Mouse (Mus musculus): ENCODE data around the gene Adap1. TPM values are rescaled to one million over a fixed set of nuclear protein-coding genes. Genes with fewer than 3 reads are reported as not detected.
A peak's percentile ranks its signal among the peaks of the same experiment; 100 is the strongest.

The Adap1 gene
- polyA plus RNA-seq, 1 experiment from 2014 or later, result 12.8 TPM

DNA sequence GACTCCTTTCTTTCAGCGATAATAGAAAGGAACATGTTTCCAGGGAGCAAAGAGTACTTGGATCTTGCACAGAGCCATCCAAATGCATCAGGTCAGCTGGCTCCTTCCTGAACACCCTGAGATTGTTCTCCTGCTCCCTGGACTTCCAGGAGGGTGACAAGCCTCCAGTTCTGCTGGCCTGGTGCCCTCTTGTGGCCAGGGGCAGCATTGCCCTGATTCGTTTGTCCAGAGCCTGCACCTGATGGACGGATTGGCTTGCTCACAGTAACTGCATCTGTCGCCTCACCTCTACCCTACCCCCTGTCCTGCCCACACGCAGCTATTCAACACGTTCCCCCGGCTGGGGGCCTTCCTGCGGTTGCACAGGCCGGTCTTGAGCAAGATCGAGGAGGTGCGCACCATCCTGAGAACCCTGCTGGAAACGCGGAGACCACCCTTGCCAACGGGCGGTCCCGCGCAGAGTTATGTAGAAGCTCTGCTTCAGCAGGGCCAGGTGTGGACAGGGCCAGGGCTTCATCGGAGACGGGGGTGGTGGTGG is 29.9 kb upstream of the Adap1 start:
- no peak overlapping the region for H3K9ac ChIP-seq (ENCODE audit: low read length)
- WGBS, result 37% methylated on average over 19 of the region's 19 CpGs
- ATAC-seq, result peak; percentile 30; the same call in 1 of the 2 replicates

DNA sequence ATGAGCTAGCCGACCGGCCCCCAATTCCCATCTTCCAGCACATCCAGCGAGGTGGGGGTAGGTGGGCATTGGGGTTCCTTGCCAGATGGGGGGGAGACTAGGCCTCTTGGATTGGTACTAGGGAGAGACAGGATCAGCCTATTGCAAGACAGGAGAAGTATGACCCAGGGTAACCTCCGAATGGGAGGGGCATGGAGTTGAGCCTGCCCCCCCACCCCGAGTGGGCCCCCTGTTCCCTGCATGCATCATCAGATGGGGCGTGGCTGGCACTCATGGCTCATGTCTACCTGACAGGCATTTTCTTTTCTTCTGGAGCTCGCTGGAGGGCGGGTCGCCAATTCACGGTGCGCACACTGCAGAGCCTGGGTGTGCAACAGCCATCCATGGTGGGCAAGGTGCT is 28.5 kb upstream of the Adap1 start:
- no peak overlapping the region for H3K9ac ChIP-seq (ENCODE audit: low read length)
- H3K4me1 ChIP-seq (ENCODE audit: control insufficient read depth, insufficient read depth, low read length), result no peaks in the 10 kb centered on the region
- H3K27me3 ChIP-seq (replicated peaks; ENCODE audit: control insufficient read depth, insufficient read depth, low read length), result no peaks in the 10 kb centered on the region
- ATAC-seq (no peak), DNase-seq (ENCODE audit: low spot score) (no peak)
- H3K4me3 ChIP-seq (ENCODE audit: low read depth, low read length), result no peak overlapping the region
- 81% methylated on average over 11 of the region's 11 CpGs for WGBS
- no peak overlapping the region for H3K27ac ChIP-seq (ENCODE audit: low read depth, low read length)
- H3K36me3 ChIP-seq (ENCODE audit: control insufficient read depth, insufficient read depth, low read length), result 0 out of 2 replicates have a peak, but pooled peaks cover 4% of the 10 kb centered on the region
- no peak overlapping the region for H3K4me2 ChIP-seq (ENCODE audit: low read length)
- H3K9me3 ChIP-seq (replicated peaks; ENCODE audit: control insufficient read depth, low read length), result no peaks in the 10 kb centered on the region

More for the DNA sequence above, 29.9 kb upstream of the Adap1 start:
- H3K27me3 ChIP-seq (replicated peaks; ENCODE audit: control insufficient read depth, insufficient read depth, low read length), result no peaks in the 10 kb centered on the region
- H3K9me3 ChIP-seq (replicated peaks; ENCODE audit: control insufficient read depth, low read length), result no peaks in the 10 kb centered on the region
- H3K4me2 ChIP-seq (ENCODE audit: low read length), result no peak overlapping the region
- DNase-seq (ENCODE audit: low spot score), result peak; percentile 64
- no peak overlapping the region for H3K27ac ChIP-seq (ENCODE audit: low read depth, low read length)
- no peak overlapping the region for H3K4me3 ChIP-seq (ENCODE audit: low read depth, low read length)
- 0 out of 2 replicates have a peak, but pooled peaks cover 7% of the 10 kb centered on the region for H3K36me3 ChIP-seq (ENCODE audit: control insufficient read depth, insufficient read depth, low read length)
- no peaks in the 10 kb centered on the region for H3K4me1 ChIP-seq (ENCODE audit: control insufficient read depth, insufficient read depth, low read length)

DNA sequence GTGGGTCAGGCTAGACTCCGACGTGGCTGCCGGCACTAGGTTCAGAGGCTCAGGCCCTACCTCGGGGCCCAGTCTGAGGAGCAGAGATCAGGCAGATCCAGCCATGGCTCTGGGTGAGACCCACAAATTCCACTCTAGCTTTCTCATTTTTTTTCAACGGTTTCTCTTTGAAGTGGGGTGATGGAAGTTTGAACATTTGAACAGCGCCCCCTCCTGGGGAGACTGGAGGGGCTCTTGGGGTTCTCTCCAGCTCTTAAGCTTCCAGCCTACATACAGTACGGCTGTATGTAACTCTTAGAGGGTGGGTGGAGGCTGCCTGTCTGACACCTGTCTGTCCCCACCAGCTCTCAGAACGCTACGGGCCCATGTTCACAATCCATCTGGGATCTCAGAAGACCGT is 28.1 kb upstream of the Adap1 start:
- no peak for ATAC-seq
- Histone ChIP-seq H3K4me2 (ENCODE audit: low read length) (no peak overlapping the region), H3K4me3 (ENCODE audit: low read depth, low read length) (no peak overlapping the region), H3K4me1 (ENCODE audit: control insufficient read depth, insufficient read depth, low read length) (no peaks in the 10 kb centered on the region), H3K27me3 (replicated peaks; ENCODE audit: control insufficient read depth, insufficient read depth, low read length) (no peaks in the 10 kb centered on the region), H3K27ac (ENCODE audit: low read depth, low read length) (no peak overlapping the region), H3K9ac (ENCODE audit: low read length) (no peak overlapping the region), H3K9me3 (replicated peaks; ENCODE audit: control insufficient read depth, low read length) (no peaks in the 10 kb centered on the region), H3K36me3 (ENCODE audit: control insufficient read depth, insufficient read depth, low read length) (0 out of 2 replicates have a peak, but pooled peaks cover under 1% of the 10 kb centered on the region)
- WGBS, result 63% methylated on average over 10 of the region's 10 CpGs
- DNase-seq (ENCODE audit: low spot score), result no peak

DNA sequence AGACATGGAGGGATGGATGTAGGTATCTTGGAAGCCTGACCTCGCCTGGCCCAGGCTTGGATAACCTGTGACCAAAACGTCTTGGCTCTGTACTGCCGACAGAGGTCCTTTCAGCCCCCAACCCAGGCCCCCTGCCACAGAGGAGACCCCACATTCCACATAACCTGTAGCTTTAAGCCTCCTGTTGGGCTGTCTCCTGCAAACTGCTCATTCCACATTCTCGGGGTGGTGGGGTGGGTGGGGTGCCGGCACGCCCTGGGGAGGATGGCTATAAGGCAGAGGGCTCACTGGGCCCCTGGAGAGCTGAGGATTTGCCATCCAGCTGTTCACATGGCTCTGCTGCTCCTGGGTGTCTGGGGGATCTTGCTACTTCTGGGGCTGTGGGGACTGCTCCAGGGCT is 26.9 kb upstream of the Adap1 start, which contains the start of gene Cyp2w1:
Gene Cyp2w1 (plus strand): TSS at position 301 of the 400 bp plus-strand sequence.
- Histone ChIP-seq H3K4me2 (ENCODE audit: low read length) (no peak within 1 kb of the TSS), H3K9me3 (replicated peaks; ENCODE audit: control insufficient read depth, low read length) (no peaks in the 10 kb centered on the region), H3K27ac (ENCODE audit: low read depth, low read length) (no peak within 1 kb of the TSS), H3K36me3 (ENCODE audit: control insufficient read depth, insufficient read depth, low read length) (no peaks in the 10 kb centered on the region), H3K4me1 (ENCODE audit: control insufficient read depth, insufficient read depth, low read length) (no peaks in the 10 kb centered on the region), H3K27me3 (replicated peaks; ENCODE audit: control insufficient read depth, insufficient read depth, low read length) (no peaks in the 10 kb centered on the region), H3K4me3 (ENCODE audit: low read depth, low read length) (no peak within 1 kb of the TSS), H3K9ac (ENCODE audit: low read length) (no peak within 1 kb of the TSS)
- DNase-seq (ENCODE audit: low spot score) (no peak), ATAC-seq (no peak)
- WGBS, result 60% methylated on average over 6 of the region's 6 CpGs

DNA sequence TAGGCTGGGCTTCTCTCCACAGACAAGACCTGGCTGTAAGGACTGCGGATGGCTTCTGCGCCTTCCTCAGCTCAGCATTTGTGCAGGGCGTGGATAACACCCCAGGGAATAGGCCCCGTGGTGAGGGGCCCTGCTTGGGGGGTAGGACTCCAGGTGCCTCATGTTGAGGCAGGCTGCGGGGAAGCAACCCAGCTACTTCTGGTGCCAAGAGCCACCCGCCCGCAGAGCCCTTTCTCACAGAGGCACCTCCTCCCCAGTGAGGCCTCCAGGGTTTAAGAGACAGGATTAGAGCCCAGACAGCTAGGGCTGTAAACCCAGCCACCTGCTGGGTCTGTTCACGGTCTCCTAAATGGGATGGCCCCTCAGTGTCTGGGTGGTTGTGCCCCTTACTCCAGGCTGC is 26.2 kb upstream of the Adap1 start:
- Histone ChIP-seq H3K27ac (ENCODE audit: low read depth, low read length) (no peak overlapping the region), H3K36me3 (ENCODE audit: control insufficient read depth, insufficient read depth, low read length) (no peaks in the 10 kb centered on the region), H3K4me3 (ENCODE audit: low read depth, low read length) (no peak overlapping the region), H3K9me3 (replicated peaks; ENCODE audit: control insufficient read depth, low read length) (no peaks in the 10 kb centered on the region), H3K4me2 (ENCODE audit: low read length) (no peak overlapping the region), H3K27me3 (replicated peaks; ENCODE audit: control insufficient read depth, insufficient read depth, low read length) (no peaks in the 10 kb centered on the region), H3K9ac (ENCODE audit: low read length) (no peak overlapping the region), H3K4me1 (ENCODE audit: control insufficient read depth, insufficient read depth, low read length) (no peaks in the 10 kb centered on the region)
- ATAC-seq (no peak), DNase-seq (ENCODE audit: low spot score) (no peak)
- WGBS, result 22% methylated on average over 8 of the region's 8 CpGs

DNA sequence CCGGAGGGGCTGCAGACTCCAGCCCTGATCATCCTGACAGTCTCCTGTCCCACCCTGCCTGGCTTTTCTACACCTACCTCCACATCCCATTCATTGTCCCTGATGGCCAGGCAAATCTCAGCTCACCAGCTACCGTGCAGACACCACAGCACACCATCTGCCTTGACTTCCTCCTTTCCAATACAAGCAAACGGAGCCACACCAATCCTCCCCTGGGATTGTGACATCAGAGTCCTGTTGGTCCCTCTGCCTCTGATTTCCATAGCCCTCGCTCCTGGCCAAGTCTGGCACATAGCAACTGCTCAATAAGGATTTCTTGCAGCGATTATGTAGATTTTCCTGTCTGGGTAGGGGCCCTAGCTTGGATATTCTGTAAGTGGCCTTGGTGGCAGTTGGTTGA is 25.7 kb upstream of the Adap1 start, which contains the start of gene Cox19:
Gene Cox19 (minus strand): TSS at position 285 of the 400 bp plus-strand sequence.
- Histone ChIP-seq H3K27ac (ENCODE audit: low read depth, low read length) (no peak within 1 kb of the TSS), H3K36me3 (ENCODE audit: control insufficient read depth, insufficient read depth, low read length) (no peaks in the 10 kb centered on the region), H3K4me3 (ENCODE audit: low read depth, low read length) (no peak within 1 kb of the TSS), H3K4me2 (ENCODE audit: low read length) (no peak within 1 kb of the TSS), H3K9ac (ENCODE audit: low read length) (no peak within 1 kb of the TSS), H3K9me3 (replicated peaks; ENCODE audit: control insufficient read depth, low read length) (no peaks in the 10 kb centered on the region), H3K27me3 (replicated peaks; ENCODE audit: control insufficient read depth, insufficient read depth, low read length) (no peaks in the 10 kb centered on the region), H3K4me1 (ENCODE audit: control insufficient read depth, insufficient read depth, low read length) (no peaks in the 10 kb centered on the region)
- no peak for DNase-seq (ENCODE audit: low spot score)
- ATAC-seq, result no peak
- 64% methylated on average over 5 of the region's 5 CpGs for WGBS

DNA sequence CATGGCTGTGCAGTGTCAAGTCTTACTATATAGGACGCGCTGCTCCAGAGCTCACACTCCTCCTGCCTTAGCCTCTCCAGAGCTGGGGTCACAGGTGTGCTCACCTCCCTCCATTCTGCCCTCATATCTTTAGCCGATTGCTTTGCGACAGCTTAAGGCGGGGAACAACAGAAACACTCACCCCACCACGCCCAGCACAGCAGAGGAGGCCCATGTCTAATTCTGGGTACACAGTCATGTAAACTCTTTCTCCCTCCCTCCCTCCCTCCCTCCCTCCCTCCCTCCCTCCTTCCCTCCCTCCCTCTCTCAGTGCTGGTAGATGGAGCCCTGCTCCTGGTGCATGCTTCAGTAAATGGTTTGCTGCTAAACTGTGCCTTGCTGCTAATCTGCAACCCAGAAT is 24.3 kb upstream of the Adap1 start:
- Histone ChIP-seq H3K36me3 (ENCODE audit: control insufficient read depth, insufficient read depth, low read length) (no peaks in the 10 kb centered on the region), H3K27ac (ENCODE audit: low read depth, low read length) (no peak overlapping the region), H3K4me3 (ENCODE audit: low read depth, low read length) (no peak overlapping the region), H3K4me1 (ENCODE audit: control insufficient read depth, insufficient read depth, low read length) (0 out of 2 replicates have a peak, but pooled peaks cover 4% of the 10 kb centered on the region), H3K9me3 (replicated peaks; ENCODE audit: control insufficient read depth, low read length) (no peaks in the 10 kb centered on the region), H3K9ac (ENCODE audit: low read length) (no peak overlapping the region), H3K27me3 (replicated peaks; ENCODE audit: control insufficient read depth, insufficient read depth, low read length) (no peaks in the 10 kb centered on the region), H3K4me2 (ENCODE audit: low read length) (no peak overlapping the region)
- ATAC-seq, result no peak
- WGBS, result 87% methylated on average over 6 of the region's 6 CpGs
- DNase-seq (ENCODE audit: low spot score), result no peak

DNA sequence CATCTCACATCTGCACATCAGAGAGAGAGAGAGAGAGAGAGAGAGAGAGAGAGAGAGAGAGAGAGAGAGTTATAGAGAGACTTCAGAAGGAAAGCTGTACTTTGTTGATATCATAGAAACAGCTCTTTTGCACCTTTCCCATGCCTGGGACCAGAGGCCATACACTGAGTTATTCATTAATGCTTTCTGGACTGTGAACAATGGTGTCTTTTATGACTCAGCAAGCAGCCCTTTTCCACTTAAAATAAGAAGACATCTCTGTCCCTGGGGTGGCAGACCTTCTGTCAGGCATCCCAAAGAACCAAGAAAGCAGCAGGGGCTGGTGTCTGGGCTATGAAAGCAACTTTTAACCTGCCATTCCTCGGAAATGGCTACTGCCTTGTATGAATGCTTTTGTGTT is 21.8 kb upstream of the Adap1 start:
- H3K27me3 ChIP-seq (replicated peaks; ENCODE audit: control insufficient read depth, insufficient read depth, low read length), result no peaks in the 10 kb centered on the region
- no peaks in the 10 kb centered on the region for H3K9me3 ChIP-seq (replicated peaks; ENCODE audit: control insufficient read depth, low read length)
- DNase-seq (ENCODE audit: low spot score) (no peak), ATAC-seq (no peak)
- 63% methylated on average over 1 of the region's 1 CpGs for WGBS
- no peak overlapping the region for H3K4me3 ChIP-seq (ENCODE audit: low read depth, low read length)
- H3K27ac ChIP-seq (ENCODE audit: low read depth, low read length), result no peak overlapping the region
- no peak overlapping the region for H3K4me2 ChIP-seq (ENCODE audit: low read length)
- H3K9ac ChIP-seq (ENCODE audit: low read length), result no peak overlapping the region
- peaks cover 8% of the 10 kb centered on the region for H3K4me1 ChIP-seq (ENCODE audit: control insufficient read depth, insufficient read depth, low read length)
- peaks cover 8% of the 10 kb centered on the region for H3K36me3 ChIP-seq (ENCODE audit: control insufficient read depth, insufficient read depth, low read length)

DNA sequence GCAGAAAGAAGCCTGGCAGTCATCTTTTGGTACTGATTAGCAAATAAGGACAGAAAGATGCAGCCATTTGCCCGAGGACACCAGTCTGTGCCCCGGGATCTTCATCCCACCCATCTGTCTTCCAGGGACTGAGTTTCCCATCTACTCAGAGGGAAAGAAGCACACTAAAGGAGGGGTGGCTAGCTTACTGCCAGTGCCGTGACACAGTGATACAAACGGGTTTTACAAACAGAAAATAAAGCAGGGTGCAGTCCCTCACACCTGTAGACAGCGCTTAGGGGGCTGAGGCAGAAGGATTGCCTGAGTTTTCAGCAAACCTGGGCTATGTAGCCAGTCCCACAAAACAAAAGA is 19.9 kb upstream of the Adap1 start:
- H3K4me1 ChIP-seq (ENCODE audit: control insufficient read depth, insufficient read depth, low read length), result peaks cover 8% of the 10 kb centered on the region
- H3K9ac ChIP-seq (ENCODE audit: low read length), result peak overlapping the region; percentile 32; the same call in 1 of the 2 replicates
- no peak for DNase-seq (ENCODE audit: low spot score)
- H3K4me3 ChIP-seq (ENCODE audit: low read depth, low read length), result peak overlapping the region; percentile 85
- peaks cover 24% of the 10 kb centered on the region for H3K36me3 ChIP-seq (ENCODE audit: control insufficient read depth, insufficient read depth, low read length)
- no peaks in the 10 kb centered on the region for H3K27me3 ChIP-seq (replicated peaks; ENCODE audit: control insufficient read depth, insufficient read depth, low read length)
- no peaks in the 10 kb centered on the region for H3K9me3 ChIP-seq (replicated peaks; ENCODE audit: control insufficient read depth, low read length)
- ATAC-seq, result no peak; the same call in none of the 2 replicates
- 9% methylated on average over 5 of the region's 5 CpGs for WGBS
- peak overlapping the region; percentile 98 for H3K4me2 ChIP-seq (ENCODE audit: low read length)
- H3K27ac ChIP-seq (ENCODE audit: low read depth, low read length), result no peak overlapping the region

Data from forebrain, embryonic 14.5 days (tissue).